Mouse (Mus musculus): ENCODE measurements around the gene Pkp1.

Gene Pkp1

DNA sequence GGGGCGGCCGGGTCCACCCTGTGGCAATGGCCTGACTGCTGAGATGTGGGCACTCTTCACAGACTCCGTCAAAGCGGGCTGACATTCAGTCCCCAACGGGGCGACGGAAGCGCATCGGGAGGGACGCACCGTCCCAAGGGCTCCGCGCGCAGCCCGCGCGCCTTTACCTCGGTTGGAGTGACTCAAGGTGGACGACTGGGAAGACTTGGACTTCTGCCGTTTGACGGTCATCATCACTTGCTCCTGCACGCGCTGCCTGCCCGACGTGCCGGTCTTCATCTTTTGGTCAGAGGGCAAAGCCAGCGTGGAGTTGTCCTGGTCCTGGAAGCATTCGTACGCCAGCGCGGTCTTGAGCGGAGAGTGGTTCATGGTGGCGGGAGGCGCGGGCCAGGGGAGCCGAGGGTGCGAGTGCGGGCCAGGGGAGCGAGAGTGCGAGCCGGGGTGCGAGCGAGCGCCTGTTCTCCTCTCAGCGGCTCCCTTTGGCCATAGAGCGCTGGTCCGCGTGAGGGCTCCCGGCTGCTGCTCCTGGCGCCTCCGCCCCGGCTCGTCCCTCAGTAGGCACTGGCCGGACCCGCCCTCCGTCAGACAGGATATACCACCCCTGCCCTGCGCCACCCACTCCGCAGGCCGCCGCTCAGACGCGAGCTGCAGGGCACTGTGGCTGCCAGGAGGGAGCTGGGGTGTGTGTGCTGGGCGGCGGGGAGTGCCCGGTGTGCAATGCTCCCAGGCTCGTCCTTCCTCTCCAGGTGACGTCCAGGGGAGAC lies at the start of gene Pkp1:
Gene Pkp1 (minus strand): TSS at position 564 of the 764 bp plus-strand sequence.
- DNase-seq: no peak

DNA sequence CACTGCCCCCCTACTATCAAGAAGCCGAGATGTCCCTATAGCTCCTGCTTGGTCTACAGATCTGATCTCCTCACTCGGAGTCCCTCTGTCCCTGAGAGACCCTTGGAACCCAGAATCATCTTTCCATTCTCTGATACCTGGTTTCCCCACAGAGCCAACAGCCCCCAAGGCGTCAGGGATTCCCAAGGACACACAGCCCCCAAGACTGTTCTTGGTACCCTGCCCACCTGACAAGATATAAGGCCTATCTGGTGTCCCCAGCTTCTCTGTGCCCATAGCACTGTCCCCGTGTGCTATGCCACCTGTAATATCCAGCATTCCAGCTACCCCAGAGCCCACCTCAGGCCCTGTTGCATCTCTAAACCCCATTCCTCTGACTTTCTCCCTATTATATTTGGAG lies 48.7 kb upstream of the Pkp1 start:
- DNase-seq: no peak

- no peak for DNase-seq
Measured at GRCm38 (mm10) chr1:135964561-135964960, 45.6 kb upstream of the Pkp1 start.

GRCm38 (mm10) chr1:135963177-135963576 lies 44.2 kb upstream of the Pkp1 start:
- no peak for DNase-seq

DNA sequence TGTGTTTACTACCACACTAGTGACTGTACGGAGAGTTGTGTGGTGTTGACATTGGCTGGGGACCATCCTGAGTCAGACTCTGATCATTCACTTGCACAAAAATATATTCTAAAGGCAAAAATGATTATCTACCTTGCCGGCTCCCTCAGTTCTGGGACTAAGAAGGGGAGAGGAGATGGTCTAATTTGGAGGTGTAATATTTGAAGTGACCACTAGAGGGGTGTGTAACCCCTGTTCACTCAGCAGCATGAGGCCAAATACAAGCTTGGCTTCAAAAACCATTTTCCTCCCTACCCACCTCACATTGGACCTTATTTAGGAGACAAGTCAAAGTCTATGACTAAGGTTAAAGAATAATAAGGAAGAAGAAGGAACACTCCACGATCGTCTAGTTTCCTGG lies 39.5 kb upstream of the Pkp1 start:
- DNase-seq: no peak

DNA sequence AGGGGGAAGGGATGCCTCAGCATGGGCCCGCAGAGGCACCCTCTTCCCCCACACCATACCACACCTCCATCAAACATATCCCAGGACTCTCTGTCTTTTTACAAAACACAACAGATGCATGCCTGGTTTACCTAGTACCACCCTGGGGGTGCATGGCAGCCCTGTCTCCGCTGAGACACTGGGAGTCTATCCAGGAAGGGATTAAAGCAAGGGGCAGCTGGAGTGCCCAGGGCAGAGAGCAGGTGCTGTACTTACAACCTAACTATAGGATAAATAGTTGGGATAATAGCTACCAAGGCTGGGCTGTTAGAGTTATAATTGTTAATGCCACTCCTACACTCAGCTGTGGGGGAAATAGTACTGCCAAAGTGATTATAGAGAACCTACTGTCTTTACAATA lies 29.9 kb upstream of the Pkp1 start:
- DNase-seq: no peak

DNA sequence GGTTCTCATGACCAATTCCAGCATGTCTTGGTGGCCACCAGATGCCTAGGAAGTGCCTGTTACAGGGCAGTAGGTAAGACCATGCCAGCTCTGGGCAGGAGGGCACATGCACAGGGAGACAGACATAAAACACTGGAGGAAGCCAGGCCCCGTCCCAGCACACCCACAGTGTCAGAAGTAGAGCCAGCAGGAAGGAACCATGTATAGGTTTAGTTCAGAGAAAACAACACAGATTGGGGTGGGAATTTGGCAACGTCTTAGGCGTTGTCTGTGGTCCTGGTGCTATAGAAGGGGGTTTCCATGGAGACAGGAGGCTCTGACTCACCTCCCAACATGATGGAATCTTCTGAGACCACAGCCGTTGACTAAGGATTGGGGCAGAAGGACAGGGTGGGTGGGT lies 27.2 kb upstream of the Pkp1 start:
- DNase-seq: no peak

DNA sequence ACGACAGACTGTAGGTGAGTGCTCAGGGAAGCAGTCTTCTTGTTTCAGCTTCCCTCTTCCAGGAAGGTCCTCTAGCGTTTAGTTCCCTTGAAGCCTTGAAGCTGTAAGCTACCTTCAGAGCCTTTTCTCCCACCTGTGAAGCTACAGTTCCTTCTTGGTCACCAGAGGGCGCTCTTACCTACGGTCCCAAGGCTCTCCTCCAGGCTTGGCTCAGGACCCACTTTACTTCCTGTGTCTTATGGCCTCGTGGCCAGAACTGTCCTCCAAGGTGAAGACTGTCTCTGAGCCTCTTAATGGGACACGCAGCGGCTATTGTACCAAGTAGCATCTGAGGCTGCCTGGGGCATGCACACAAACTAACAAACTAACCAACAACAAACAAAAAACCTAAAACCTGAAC lies 26.7 kb upstream of the Pkp1 start:
- peak in 1 of 2 experiments; percentile 21 for DNase-seq

DNA sequence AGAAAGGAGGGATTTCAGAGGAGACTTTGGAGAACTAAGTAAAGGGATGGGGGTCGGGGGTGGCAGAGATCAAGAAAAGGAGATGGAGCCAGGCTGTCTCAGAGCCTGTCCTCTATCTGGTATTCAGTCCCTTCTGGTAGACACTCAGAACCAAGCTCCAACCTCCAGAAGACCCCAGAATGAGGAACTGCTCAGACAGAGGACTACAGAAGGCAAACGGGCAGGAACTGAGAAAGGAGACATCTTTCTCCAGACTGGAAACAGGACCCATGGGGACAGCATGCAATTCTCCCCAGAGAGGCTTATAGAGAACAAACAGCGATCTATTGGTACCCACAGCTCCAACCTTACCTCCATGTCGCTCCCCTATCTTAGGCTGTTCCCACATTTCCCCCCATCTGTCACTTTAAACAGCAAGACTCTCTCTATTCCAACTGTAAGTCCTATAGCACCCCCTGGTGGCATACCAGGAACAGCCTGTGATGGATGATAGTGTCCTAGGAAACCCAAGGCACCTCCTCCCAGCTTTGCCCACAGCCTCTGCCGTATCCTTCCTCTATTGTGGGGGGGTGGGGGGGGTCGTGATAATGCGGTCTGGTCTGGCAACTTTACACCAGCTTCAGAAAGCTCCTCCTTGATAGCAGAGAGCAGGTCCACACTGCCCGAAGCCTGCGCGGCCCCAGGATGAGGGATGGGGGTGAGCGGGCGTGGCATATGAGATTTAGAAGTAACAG lies 25.7 kb upstream of the Pkp1 start:
- DNase-seq: peak in 1 of 2 experiments; percentile 47

- DNase-seq: no peak
Measured at GRCm38 (mm10) chr1:135943713-135944112, 24.7 kb upstream of the Pkp1 start.

DNA sequence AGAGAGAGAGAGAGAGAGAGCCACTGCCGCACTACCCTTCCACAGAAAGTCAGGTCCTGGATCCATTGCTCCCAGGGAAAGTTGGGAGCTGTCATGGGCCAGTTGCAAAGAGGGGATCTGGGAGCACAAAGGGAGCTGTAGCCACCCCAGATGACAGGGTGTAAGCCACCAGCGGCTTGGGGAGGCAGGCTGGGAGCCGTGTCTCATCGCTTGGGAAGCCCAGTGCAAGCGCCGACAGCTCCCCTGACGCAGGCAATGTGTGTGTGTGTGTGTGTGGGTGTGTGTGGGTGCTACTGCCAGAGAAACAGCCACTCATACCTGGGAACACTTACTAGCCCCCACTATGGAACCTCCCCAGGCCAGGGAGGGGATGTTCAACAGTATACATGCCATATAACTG lies 23.1 kb upstream of the Pkp1 start:
- no peak for DNase-seq

- no peak for DNase-seq
Measured at GRCm38 (mm10) chr1:135941259-135942006, 22.4 kb upstream of the Pkp1 start.

DNA sequence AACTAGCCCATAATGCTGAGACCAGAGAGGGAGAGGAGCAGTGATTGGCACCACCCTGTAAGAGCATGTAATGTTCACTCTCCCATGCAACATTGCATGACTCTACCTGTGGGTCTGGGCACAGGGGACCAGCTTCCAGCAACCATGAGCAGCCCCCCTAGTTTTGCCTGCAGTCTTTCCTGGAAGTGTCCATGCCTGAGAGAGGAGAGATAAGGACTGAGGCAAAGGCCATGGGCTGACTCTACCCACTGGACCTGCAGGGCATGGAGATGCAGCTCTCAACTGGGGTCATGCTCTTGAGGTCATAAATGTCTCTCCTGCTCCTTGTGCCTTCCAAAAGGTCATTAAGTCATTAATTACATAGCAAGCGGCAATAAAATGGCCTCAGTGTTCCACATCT lies 17.1 kb upstream of the Pkp1 start:
- DNase-seq: no peak

GRCm38 (mm10) chr1:135933704-135934293 lies 14.8 kb upstream of the Pkp1 start:
- no peak for DNase-seq

DNA sequence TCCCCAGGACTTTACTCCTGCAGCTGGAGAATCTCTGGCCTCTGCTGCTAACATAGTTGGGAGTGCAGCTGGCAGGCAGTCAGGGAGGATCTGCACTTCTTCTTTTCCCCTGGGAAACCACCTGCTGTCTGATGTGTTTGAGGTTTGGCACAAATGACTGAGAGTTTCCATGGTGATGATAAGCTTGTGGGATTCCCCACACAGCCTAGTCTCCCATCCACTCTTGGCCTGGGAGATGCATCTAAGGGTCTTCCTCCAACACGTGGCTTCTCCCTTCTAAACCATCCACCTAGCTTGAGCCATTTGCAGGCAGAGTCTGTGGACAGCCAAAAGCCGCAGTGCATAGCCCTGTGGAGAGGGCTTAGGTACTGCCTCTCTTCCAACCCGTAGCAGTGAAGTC lies 10.9 kb upstream of the Pkp1 start:
- no peak for DNase-seq

DNA sequence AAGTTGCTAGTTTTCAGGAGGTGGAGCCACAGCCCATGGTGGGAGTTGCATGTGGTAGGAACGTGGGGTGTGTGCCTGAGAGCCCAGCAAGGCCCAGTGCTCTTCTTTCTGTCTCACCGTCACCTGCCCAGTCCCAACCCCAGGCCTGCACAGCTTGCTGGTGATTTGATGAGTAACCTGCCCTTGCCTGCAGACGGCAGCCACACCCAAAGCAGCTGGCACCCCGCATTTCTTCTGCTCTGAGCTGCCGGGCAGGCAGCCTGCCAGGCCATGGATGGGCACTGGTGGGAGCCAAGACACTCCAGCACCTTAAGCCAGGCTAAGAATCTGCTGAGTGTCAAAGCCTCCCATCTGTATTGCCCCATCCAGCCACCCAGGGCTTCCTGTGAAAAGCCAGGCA lies 6.8 kb upstream of the Pkp1 start:
- no peak for DNase-seq

- DNase-seq: no peak
Measured at GRCm38 (mm10) chr1:135924377-135924994, 5.5 kb upstream of the Pkp1 start.

DNA sequence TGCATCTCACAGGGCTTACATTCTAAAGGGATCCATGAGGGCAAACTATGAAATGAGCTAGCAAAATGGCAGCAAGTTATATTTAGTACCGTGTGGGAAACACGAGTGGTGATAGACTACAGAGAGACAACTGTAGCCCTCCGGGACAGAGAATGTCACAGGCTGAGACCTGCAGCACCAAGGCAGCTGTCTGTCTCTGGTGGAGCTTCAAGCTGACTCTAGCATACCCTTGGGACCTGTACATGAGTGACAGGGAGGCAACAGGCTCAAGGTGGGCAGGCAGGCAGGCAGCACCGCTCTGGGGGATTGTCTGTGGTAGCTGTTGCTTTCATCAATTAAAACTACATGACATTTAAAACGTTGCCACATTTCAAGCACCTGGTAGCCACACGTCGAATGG lies 4.2 kb upstream of the Pkp1 start:
- DNase-seq: no peak

- DNase-seq: no peak
Measured at GRCm38 (mm10) chr1:135917206-135917605, 1.8 kb downstream of the Pkp1 start.

- DNase-seq: no peak
Measured at GRCm38 (mm10) chr1:135916486-135917058, 2.4 kb downstream of the Pkp1 start.

- no peak for DNase-seq
Measured at GRCm38 (mm10) chr1:135913657-135914056, 5.3 kb downstream of the Pkp1 start.

- DNase-seq: no peak
Measured at GRCm38 (mm10) chr1:135909381-135909780, 9.6 kb downstream of the Pkp1 start.
